Mouse (Mus musculus) thymus, adult 2 months (tissue): ENCODE data around the gene 4933421I07Rik.

Source experiments
- CTCF ChIP-seq: fragments of 200-500 bp; IDR thresholded peaks from 2 replicates; pipeline ENCODE4 v1.5.1; 2012; ENCODE audit warnings: mild to moderate bottlenecking, control low read depth, low read length, moderate library complexity, borderline replicate concordance; ENCODE audit not compliant: control insufficient read depth, poor library complexity, insufficient read depth; ENCODE audit errors: extremely low read depth
- POLR2A ChIP-seq: fragments of 200-500 bp; IDR thresholded peaks from 2 replicates; pipeline ENCODE4 v1.6.1; 2012; ENCODE audit warnings: mild to moderate bottlenecking, low read length, control low read depth, moderate library complexity; ENCODE audit not compliant: control insufficient read depth, poor library complexity, insufficient read depth; ENCODE audit errors: extremely low read depth

DNA sequence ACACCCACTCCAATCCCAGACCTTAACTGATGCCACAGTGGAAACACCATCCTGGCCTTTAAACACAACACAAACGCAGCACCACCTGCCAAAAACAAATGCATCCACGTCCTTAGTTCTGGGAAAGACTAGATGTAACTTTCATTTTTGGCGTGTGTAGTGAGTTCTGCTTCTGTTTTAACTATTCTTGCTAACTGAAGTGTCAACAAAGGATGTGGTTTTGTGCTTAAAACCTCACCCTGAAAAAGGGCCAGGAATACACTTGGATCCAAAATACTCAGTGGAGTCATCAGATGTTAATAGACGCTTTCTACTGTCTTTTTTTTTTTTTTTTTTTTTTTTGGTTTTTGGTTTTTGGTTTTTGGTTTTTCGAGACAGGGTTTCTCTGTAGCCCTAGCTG is 42.9 kb upstream of the 4933421I07Rik start:
- no peak for TF ChIP-seq CTCF
- no peak for TF ChIP-seq POLR2A
